Mouse (Mus musculus): ENCODE data around the gene Ptprg. TPM values are rescaled to one million over a fixed set of nuclear protein-coding genes. Genes with fewer than 3 reads are reported as not detected.

The Ptprg gene
- polyA plus RNA-seq, 1 experiment from 2014 or later, result 33.7 TPM

GRCm38 (mm10) chr14:11984086-11984485 lies 430.8 kb downstream of the Ptprg start:
- Histone ChIP-seq H3K27ac (ENCODE audit: low read depth, low read length) (no peak overlapping the region), H3K36me3 (ENCODE audit: control insufficient read depth, insufficient read depth, low read length) (no peaks in the 10 kb centered on the region), H3K4me2 (no peak overlapping the region), H3K9ac (ENCODE audit: low read length) (no peak overlapping the region), H3K9me3 (ENCODE audit: control insufficient read depth, low read length) (no peaks in the 10 kb centered on the region), H3K4me1 (ENCODE audit: control insufficient read depth, insufficient read depth, low read length) (no peaks in the 10 kb centered on the region; the same call in 1 of the 2 replicates), H3K27me3 (ENCODE audit: control insufficient read depth, insufficient read depth, low read length) (no peaks in the 10 kb centered on the region), H3K4me3 (ENCODE audit: low read depth, low read length) (no peak overlapping the region)
- ATAC-seq (ENCODE audit: low FRiP score), result no peak
- 72% methylated on average over 3 of the region's 3 CpGs for WGBS
- no peak for DNase-seq (ENCODE audit: low spot score, missing footprints)

GRCm38 (mm10) chr14:11988975-11989374 lies 435.6 kb downstream of the Ptprg start:
- WGBS, result 85% methylated on average over 2 of the region's 2 CpGs
- H3K4me2 ChIP-seq, result no peak overlapping the region
- no peak overlapping the region for H3K4me3 ChIP-seq (ENCODE audit: low read depth, low read length)
- no peak overlapping the region for H3K27ac ChIP-seq (ENCODE audit: low read depth, low read length)
- H3K36me3 ChIP-seq (ENCODE audit: control insufficient read depth, insufficient read depth, low read length), result no peaks in the 10 kb centered on the region
- H3K4me1 ChIP-seq (ENCODE audit: control insufficient read depth, insufficient read depth, low read length), result no peaks in the 10 kb centered on the region
- no peak overlapping the region for H3K9ac ChIP-seq (ENCODE audit: low read length)
- H3K9me3 ChIP-seq (ENCODE audit: control insufficient read depth, low read length), result no peaks in the 10 kb centered on the region
- DNase-seq (ENCODE audit: low spot score, missing footprints) (no peak), ATAC-seq (ENCODE audit: low FRiP score) (no peak)
- no peaks in the 10 kb centered on the region for H3K27me3 ChIP-seq (ENCODE audit: control insufficient read depth, insufficient read depth, low read length)

- H3K36me3 ChIP-seq (ENCODE audit: control insufficient read depth, insufficient read depth, low read length), result no peaks in the 10 kb centered on the region
- WGBS, result 91% methylated on average over 2 of the region's 2 CpGs
Observed at GRCm38 (mm10) chr14:11991151-11991550, 437.8 kb downstream of the Ptprg start.

GRCm38 (mm10) chr14:11992111-11992510 lies 438.8 kb downstream of the Ptprg start:
- no peaks in the 10 kb centered on the region for H3K36me3 ChIP-seq (ENCODE audit: control insufficient read depth, insufficient read depth, low read length)
- DNase-seq (ENCODE audit: low spot score, missing footprints), result no peak
- 94% methylated on average over 4 of the region's 4 CpGs for WGBS
- H3K9ac ChIP-seq (ENCODE audit: low read length), result no peak overlapping the region
- no peak overlapping the region for H3K4me3 ChIP-seq (ENCODE audit: low read depth, low read length)
- ATAC-seq (ENCODE audit: low FRiP score), result no peak
- no peaks in the 10 kb centered on the region for H3K4me1 ChIP-seq (ENCODE audit: control insufficient read depth, insufficient read depth, low read length)
- H3K9me3 ChIP-seq (ENCODE audit: control insufficient read depth, low read length), result no peaks in the 10 kb centered on the region
- H3K27me3 ChIP-seq (ENCODE audit: control insufficient read depth, insufficient read depth, low read length), result no peaks in the 10 kb centered on the region
- H3K27ac ChIP-seq (ENCODE audit: low read depth, low read length), result no peak overlapping the region
- no peak overlapping the region for H3K4me2 ChIP-seq

More at GRCm38 (mm10) chr14:11991151-11991550, 437.8 kb downstream of the Ptprg start:
- no peaks in the 10 kb centered on the region for H3K4me1 ChIP-seq (ENCODE audit: control insufficient read depth, insufficient read depth, low read length)
- H3K9ac ChIP-seq (ENCODE audit: low read length), result no peak overlapping the region
- no peak for ATAC-seq (ENCODE audit: low FRiP score)
- no peaks in the 10 kb centered on the region for H3K27me3 ChIP-seq (ENCODE audit: control insufficient read depth, insufficient read depth, low read length)
- H3K4me2 ChIP-seq, result no peak overlapping the region
- no peak overlapping the region for H3K27ac ChIP-seq (ENCODE audit: low read depth, low read length)
- DNase-seq (ENCODE audit: low spot score, missing footprints), result no peak
- no peaks in the 10 kb centered on the region for H3K9me3 ChIP-seq (ENCODE audit: control insufficient read depth, low read length)
- H3K4me3 ChIP-seq (ENCODE audit: low read depth, low read length), result no peak overlapping the region

- Histone ChIP-seq H3K27ac (ENCODE audit: low read depth, low read length) (no peak overlapping the region), H3K36me3 (ENCODE audit: control insufficient read depth, insufficient read depth, low read length) (no peaks in the 10 kb centered on the region)
Observed at GRCm38 (mm10) chr14:11992534-11992933, 439.2 kb downstream of the Ptprg start.

GRCm38 (mm10) chr14:11997555-11997954 lies 444.2 kb downstream of the Ptprg start:
- no peak for ATAC-seq (ENCODE audit: low FRiP score)

More at GRCm38 (mm10) chr14:11992534-11992933, 439.2 kb downstream of the Ptprg start:
- Histone ChIP-seq H3K4me1 (ENCODE audit: control insufficient read depth, insufficient read depth, low read length) (no peaks in the 10 kb centered on the region), H3K9ac (ENCODE audit: low read length) (no peak overlapping the region), H3K4me2 (no peak overlapping the region), H3K9me3 (ENCODE audit: control insufficient read depth, low read length) (no peaks in the 10 kb centered on the region), H3K27me3 (ENCODE audit: control insufficient read depth, insufficient read depth, low read length) (no peaks in the 10 kb centered on the region), H3K4me3 (ENCODE audit: low read depth, low read length) (no peak overlapping the region)
- DNase-seq (ENCODE audit: low spot score, missing footprints), result no peak
- WGBS, result 90% methylated on average over 6 of the region's 6 CpGs
- ATAC-seq (ENCODE audit: low FRiP score), result no peak

GRCm38 (mm10) chr14:11998464-11998863 lies 445.1 kb downstream of the Ptprg start:
- Histone ChIP-seq H3K9me3 (ENCODE audit: control insufficient read depth, low read length) (no peaks in the 10 kb centered on the region), H3K4me1 (ENCODE audit: control insufficient read depth, insufficient read depth, low read length) (no peaks in the 10 kb centered on the region), H3K4me2 (no peak overlapping the region), H3K27ac (ENCODE audit: low read depth, low read length) (no peak overlapping the region), H3K4me3 (ENCODE audit: low read depth, low read length) (no peak overlapping the region), H3K36me3 (ENCODE audit: control insufficient read depth, insufficient read depth, low read length) (no peaks in the 10 kb centered on the region), H3K27me3 (ENCODE audit: control insufficient read depth, insufficient read depth, low read length) (no peaks in the 10 kb centered on the region), H3K9ac (ENCODE audit: low read length) (no peak overlapping the region)
- 96% methylated on average over 4 of the region's 4 CpGs for WGBS
- DNase-seq (ENCODE audit: low spot score, missing footprints) (no peak), ATAC-seq (ENCODE audit: low FRiP score) (no peak)

More at GRCm38 (mm10) chr14:11997555-11997954, 444.2 kb downstream of the Ptprg start:
- Histone ChIP-seq H3K9me3 (ENCODE audit: control insufficient read depth, low read length) (no peaks in the 10 kb centered on the region), H3K4me2 (no peak overlapping the region), H3K4me3 (ENCODE audit: low read depth, low read length) (no peak overlapping the region), H3K4me1 (ENCODE audit: control insufficient read depth, insufficient read depth, low read length) (no peaks in the 10 kb centered on the region), H3K27me3 (ENCODE audit: control insufficient read depth, insufficient read depth, low read length) (no peaks in the 10 kb centered on the region), H3K36me3 (ENCODE audit: control insufficient read depth, insufficient read depth, low read length) (no peaks in the 10 kb centered on the region), H3K27ac (ENCODE audit: low read depth, low read length) (no peak overlapping the region), H3K9ac (ENCODE audit: low read length) (no peak overlapping the region)
- no peak for DNase-seq (ENCODE audit: low spot score, missing footprints)
- 93% methylated on average over 6 of the region's 6 CpGs for WGBS

GRCm38 (mm10) chr14:12004061-12004460 lies 450.7 kb downstream of the Ptprg start:
- no peaks in the 10 kb centered on the region for H3K4me1 ChIP-seq (ENCODE audit: control insufficient read depth, insufficient read depth, low read length)
- no peak overlapping the region for H3K27ac ChIP-seq (ENCODE audit: low read depth, low read length)
- DNase-seq (ENCODE audit: low spot score, missing footprints) (no peak), ATAC-seq (ENCODE audit: low FRiP score) (no peak)
- 93% methylated on average over 4 of the region's 4 CpGs for WGBS
- no peaks in the 10 kb centered on the region for H3K9me3 ChIP-seq (ENCODE audit: control insufficient read depth, low read length)
- H3K36me3 ChIP-seq (ENCODE audit: control insufficient read depth, insufficient read depth, low read length), result no peaks in the 10 kb centered on the region
- no peak overlapping the region for H3K4me3 ChIP-seq (ENCODE audit: low read depth, low read length)
- H3K9ac ChIP-seq (ENCODE audit: low read length), result no peak overlapping the region
- no peak overlapping the region for H3K4me2 ChIP-seq
- H3K27me3 ChIP-seq (ENCODE audit: control insufficient read depth, insufficient read depth, low read length), result no peaks in the 10 kb centered on the region

GRCm38 (mm10) chr14:12011766-12012165 lies 458.4 kb downstream of the Ptprg start:
- Histone ChIP-seq H3K36me3 (ENCODE audit: control insufficient read depth, insufficient read depth, low read length) (no peaks in the 10 kb centered on the region), H3K4me2 (no peak overlapping the region), H3K4me1 (ENCODE audit: control insufficient read depth, insufficient read depth, low read length) (no peaks in the 10 kb centered on the region), H3K9ac (ENCODE audit: low read length) (no peak overlapping the region), H3K27me3 (ENCODE audit: control insufficient read depth, insufficient read depth, low read length) (no peaks in the 10 kb centered on the region), H3K27ac (ENCODE audit: low read depth, low read length) (no peak overlapping the region), H3K9me3 (ENCODE audit: control insufficient read depth, low read length) (no peaks in the 10 kb centered on the region), H3K4me3 (ENCODE audit: low read depth, low read length) (no peak overlapping the region)
- ATAC-seq (ENCODE audit: low FRiP score) (no peak), DNase-seq (ENCODE audit: low spot score, missing footprints) (no peak)
- 83% methylated on average over 5 of the region's 5 CpGs for WGBS

All from midbrain, embryonic 11.5 days (tissue).